Mouse (Mus musculus) lung, postnatal 10 days (tissue): Measurements from ENCODE around the gene Hsd17b2.
A peak's percentile ranks its signal among the peaks of the same experiment; 100 is the strongest.
"Not testable (repeated sequence)": the region's sequence is repeated elsewhere in the genome, so short reads cannot be mapped to it uniquely, and the experiment has no call there.

Source experiments
- DNase-seq: peaks from one replicate; pipeline ENCODE4 v3.0.0; 2021

The Hsd17b2 gene

GRCm38 (mm10) chr8:117715896-117716295, 14.2 kb downstream of the Hsd17b2 start:
- no peak for DNase-seq

- DNase-seq: no peak
Measured at GRCm38 (mm10) chr8:117718152-117718860, 16.6 kb downstream of the Hsd17b2 start.

GRCm38 (mm10) chr8:117726467-117726866, 24.8 kb downstream of the Hsd17b2 start:
- DNase-seq: no peak

- peak; percentile 17 for DNase-seq
Measured at GRCm38 (mm10) chr8:117727561-117727960, 25.9 kb downstream of the Hsd17b2 start.

- no peak for DNase-seq
Measured at GRCm38 (mm10) chr8:117728234-117728633, 26.5 kb downstream of the Hsd17b2 start.

- no peak for DNase-seq
Measured at GRCm38 (mm10) chr8:117730980-117731379, 29.3 kb downstream of the Hsd17b2 start.

GRCm38 (mm10) chr8:117736657-117737175, 35.0 kb downstream of the Hsd17b2 start:
- DNase-seq: no peak

- DNase-seq: not testable (repeated sequence)
Measured at GRCm38 (mm10) chr8:117738206-117738605, 36.5 kb downstream of the Hsd17b2 start.

GRCm38 (mm10) chr8:117740387-117740998, 38.8 kb downstream of the Hsd17b2 start:
- no peak for DNase-seq

- no peak for DNase-seq
Measured at GRCm38 (mm10) chr8:117742431-117743012, 40.8 kb downstream of the Hsd17b2 start.

- no peak for DNase-seq
Measured at GRCm38 (mm10) chr8:117746651-117747050, 44.9 kb downstream of the Hsd17b2 start.

- DNase-seq: no peak
Measured at GRCm38 (mm10) chr8:117747428-117747827, 45.7 kb downstream of the Hsd17b2 start.

- DNase-seq: no peak
Measured at GRCm38 (mm10) chr8:117747886-117748730, 46.4 kb downstream of the Hsd17b2 start.

- no peak for DNase-seq
Measured at GRCm38 (mm10) chr8:117749436-117749835, 47.7 kb downstream of the Hsd17b2 start.

GRCm38 (mm10) chr8:117757900-117758299, 56.2 kb downstream of the Hsd17b2 start:
- no peak for DNase-seq

- no peak for DNase-seq
Measured at GRCm38 (mm10) chr8:117762776-117763175, 61.1 kb downstream of the Hsd17b2 start.

GRCm38 (mm10) chr8:117764625-117765024, 62.9 kb downstream of the Hsd17b2 start:
- no peak for DNase-seq

GRCm38 (mm10) chr8:117765947-117766346, 64.2 kb downstream of the Hsd17b2 start:
- DNase-seq: no peak

- DNase-seq: no peak
Measured at GRCm38 (mm10) chr8:117768971-117769370, 67.3 kb downstream of the Hsd17b2 start.

GRCm38 (mm10) chr8:117771115-117771836, 69.6 kb downstream of the Hsd17b2 start:
- DNase-seq: no peak

GRCm38 (mm10) chr8:117772126-117772525, 70.4 kb downstream of the Hsd17b2 start:
- DNase-seq: peak; percentile 44

- peak; percentile 25 for DNase-seq
Measured at GRCm38 (mm10) chr8:117772597-117772996, 70.9 kb downstream of the Hsd17b2 start.
